Mouse (Mus musculus): ENCODE measurements around the gene Heg1.

GRCm38 (mm10) chr16:33672643-33673042 lies 11.5 kb upstream of the Heg1 start:
- no peak for TF ChIP-seq CTCF (IDR thresholded peaks at IDR 0.05; ENCODE audit: low read depth)
- no peak for TF ChIP-seq EP300 (IDR thresholded peaks at IDR 0.05; ENCODE audit: low read depth)

Measured in liver, postnatal 0 days (tissue).